Mouse (Mus musculus) ES-E14 (cell line): ENCODE measurements at regions not wholly inside any gene's neighbourhood (a gene's known extent, or its start where the extent isn't known, plus 50 kb on each side); places are given as distances from the start of the nearest gene placed in this dataset.

Experiments
- DNase-seq: peaks from one replicate; pipeline ENCODE4 v3.0.0-alpha.2; 2013; ENCODE audit warnings: low read depth, low spot score
- H3K27ac ChIP-seq: 2 replicates; pipeline ENCODE4 v1.5.1; 2012; ENCODE audit warnings: low read depth, mild to moderate bottlenecking, low read length, moderate library complexity, mixed read lengths; ENCODE audit not compliant: poor library complexity, insufficient read depth, severe bottlenecking
- H3K36me3 ChIP-seq: 2 replicates; pipeline ENCODE4 v1.6.1; 2012; ENCODE audit warnings: mild to moderate bottlenecking, low read length, moderate library complexity, mixed read lengths; ENCODE audit not compliant: control insufficient read depth, poor library complexity, insufficient read depth, severe bottlenecking
- H3K4me1 ChIP-seq, 2 experiments: fragments of 150-350 bp in 1 of 2; sonication (generic) in 1 of 2; 2 replicates each; pipeline ENCODE4 v1.6.1; 2012; ENCODE audit warnings: low read length in 2 of 2, mild to moderate bottlenecking in 1 of 2, mixed read lengths in 1 of 2; ENCODE audit not compliant: control insufficient read depth in 2 of 2, insufficient read depth in 2 of 2, poor library complexity in 1 of 2
- H3K4me3 ChIP-seq, 2 experiments: fragments of 150-350 bp in 1 of 2; sonication (generic) in 1 of 2; 2 replicates each; pipeline ENCODE4 v1.5.1; 2012; ENCODE audit warnings: low read length in 2 of 2, low read depth in 1 of 2, mild to moderate bottlenecking in 1 of 2, mixed read lengths in 1 of 2; ENCODE audit not compliant: insufficient read depth in 1 of 2, poor library complexity in 1 of 2, severe bottlenecking in 1 of 2
- H3K9ac ChIP-seq: 2 replicates; pipeline ENCODE4 v1.6.1; 2012; ENCODE audit warnings: low read depth, mild to moderate bottlenecking, low read length, mixed read lengths; ENCODE audit not compliant: poor library complexity, insufficient read depth, severe bottlenecking
- H3K9me3 ChIP-seq: fragments of 150-350 bp; sonication (generic); 2 replicates; pipeline ENCODE4 v1.6.1; 2012; ENCODE audit warnings: low read depth, mild to moderate bottlenecking, low read length; ENCODE audit not compliant: control insufficient read depth, insufficient read depth
- CHD2 ChIP-seq: IDR thresholded peaks from 2 replicates; pipeline ENCODE4 v1.6.1; 2014; ENCODE audit warnings: mild to moderate bottlenecking, low read depth, low read length, inconsistent platforms
- HCFC1 ChIP-seq: IDR thresholded peaks from 2 replicates; pipeline ENCODE4 v1.6.1; 2012; ENCODE audit warnings: low read length, inconsistent platforms, borderline replicate concordance; ENCODE audit not compliant: insufficient read depth
- MAFK ChIP-seq: IDR thresholded peaks from 2 replicates; pipeline ENCODE4 v1.6.1; 2014; ENCODE audit warnings: mild to moderate bottlenecking, low read depth, low read length, inconsistent platforms; ENCODE audit not compliant: insufficient read depth
- ZC3H11A ChIP-seq: IDR thresholded peaks from 2 replicates; pipeline ENCODE4 v1.6.1; 2012; ENCODE audit warnings: low read depth, mild to moderate bottlenecking, inconsistent platforms, low read length, borderline replicate concordance
- ZNF384 ChIP-seq: IDR thresholded peaks from 2 replicates; pipeline ENCODE4 v1.6.1; 2012; ENCODE audit warnings: low read depth, low read length, inconsistent platforms
- in situ Hi-C, 2 experiments: fragments of 600-800 bp; cut with MboI; formaldehyde crosslinking; loops; one replicate each; pipeline ENCODE4 v1.15.1; 2025; ENCODE audit warnings: low sequenced_read_pairs in 2 of 2, inconsistent platforms in 1 of 2; ENCODE audit not compliant: unreplicated experiment in 2 of 2

GRCm38 (mm10) chr16:29849511-29849910, 214.7 kb upstream of the Hes1 start:
- in situ Hi-C loops = no loop called here
- DNase-seq = no peak

GRCm38 (mm10) chr16:29850616-29851015, 213.6 kb upstream of the Hes1 start:
- H3K27ac ChIP-seq = no peak overlapping the region

More at GRCm38 (mm10) chr16:29849511-29849910, 214.7 kb upstream of the Hes1 start:
- TF ChIP-seq ZNF384 (no peak), MAFK (no peak), HCFC1 (no peak), ZC3H11A (no peak), CHD2 (no peak)
- Histone ChIP-seq H3K9ac (no peak overlapping the region), H3K4me1 (peaks cover 0 to 14% of the 10 kb centered on the region in 2 experiments; a peak in 2 of 4 replicates), H3K27ac (no peak overlapping the region), H3K4me3 (no peak overlapping the region), H3K9me3 (no peaks in the 10 kb centered on the region), H3K36me3 (no peaks in the 10 kb centered on the region)

DNA sequence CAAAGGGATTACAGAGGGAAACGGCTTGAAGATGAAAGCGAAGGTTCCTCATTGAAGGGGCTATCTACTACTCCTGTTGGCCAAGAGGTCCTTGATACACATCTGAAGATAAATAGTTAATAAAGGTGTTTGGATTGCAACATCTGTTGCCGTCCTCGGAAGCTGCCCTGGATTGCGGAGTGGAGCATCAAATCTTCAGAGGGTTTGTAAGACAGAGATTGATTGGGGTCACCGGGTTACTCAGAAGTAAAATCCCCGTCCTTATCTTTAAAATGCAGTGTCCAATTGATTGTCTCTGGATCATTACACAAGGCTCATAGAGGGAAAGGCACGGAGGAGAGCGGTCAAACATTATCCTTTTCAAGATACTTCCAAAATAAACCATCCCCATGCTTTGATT, 212.4 kb upstream of the Hes1 start:
- Histone ChIP-seq H3K36me3 (no peaks in the 10 kb centered on the region), H3K9me3 (no peaks in the 10 kb centered on the region), H3K27ac (no peak overlapping the region), H3K4me3 (no peak overlapping the region), H3K9ac (no peak overlapping the region), H3K4me1 (peaks cover 0 to 5% of the 10 kb centered on the region in 2 experiments; a peak in 1 of 4 replicates)
- no peak for DNase-seq
- in situ Hi-C loops = no loop called here
- TF ChIP-seq MAFK (no peak), HCFC1 (no peak), CHD2 (no peak), ZC3H11A (no peak), ZNF384 (no peak)

More at GRCm38 (mm10) chr16:29850616-29851015, 213.6 kb upstream of the Hes1 start:
- TF ChIP-seq HCFC1 (no peak), ZC3H11A (no peak), CHD2 (no peak), ZNF384 (no peak), MAFK (no peak)
- Histone ChIP-seq H3K9me3 (no peaks in the 10 kb centered on the region), H3K36me3 (no peaks in the 10 kb centered on the region), H3K4me1 (peaks cover 0 to 6% of the 10 kb centered on the region in 2 experiments; a peak in 1 of 4 replicates), H3K4me3 (no peak overlapping the region), H3K9ac (no peak overlapping the region)
- in situ Hi-C loops = no loop called here
- DNase-seq = no peak

- DNase-seq = no peak
- no peak overlapping the region for H3K9ac ChIP-seq
- H3K27ac ChIP-seq = no peak overlapping the region
- no peak overlapping the region for H3K4me3 ChIP-seq
- no peaks in the 10 kb centered on the region for H3K9me3 ChIP-seq
- in situ Hi-C loops = no loop called here
- no peak for TF ChIP-seq ZNF384
- TF ChIP-seq MAFK = no peak
- TF ChIP-seq ZC3H11A = no peak
- no peak for TF ChIP-seq CHD2
- no peak for TF ChIP-seq HCFC1
- no peaks in the 10 kb centered on the region for H3K36me3 ChIP-seq
- peaks cover 0 to 5% of the 10 kb centered on the region in 2 experiments; a peak in 2 of 4 replicates for H3K4me1 ChIP-seq
Measured at GRCm38 (mm10) chr16:29854805-29855565, 209.2 kb upstream of the Hes1 start.
